Mouse (Mus musculus) right cerebral cortex, postnatal 14 days (tissue): ENCODE measurements at regions not wholly inside any gene's neighbourhood (a gene's known extent, or its start where the extent isn't known, plus 50 kb on each side); places are given as distances from the start of the nearest gene placed in this dataset.

Experiments
- DNase-seq: peaks from one replicate; pipeline ENCODE4 v3.0.0; 2022

DNA sequence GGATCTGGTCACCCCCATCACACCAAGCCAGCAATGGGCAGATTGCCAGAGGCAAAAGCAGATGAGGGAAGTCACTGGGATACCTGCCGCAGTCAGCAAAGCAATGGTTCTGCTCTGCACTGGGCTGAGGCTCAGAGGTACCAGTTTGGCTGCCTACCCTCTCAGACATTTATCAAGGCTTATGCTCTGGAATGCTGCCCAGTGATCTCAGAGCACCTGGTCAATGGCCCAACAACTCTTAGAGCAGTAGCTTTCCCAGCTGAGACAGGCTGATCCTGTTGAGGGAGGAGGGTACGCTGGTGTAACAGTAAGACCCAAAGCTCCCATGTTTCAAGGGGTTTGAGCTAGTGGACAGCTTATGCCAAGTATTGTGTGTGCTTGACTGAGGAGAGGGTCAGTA is 117.4 kb upstream of the Pitx1 start:
- no peak for DNase-seq

GRCm38 (mm10) chr13:55950773-55951172 is 114.8 kb upstream of the Pitx1 start:
- DNase-seq = no peak

- DNase-seq = no peak
These were observed 112.6 kb upstream of the Pitx1 start for GRCm38 (mm10) chr13:55948591-55948990.

GRCm38 (mm10) chr13:55948144-55948543 is 112.2 kb upstream of the Pitx1 start:
- DNase-seq = no peak

GRCm38 (mm10) chr13:55937417-55937816 is 101.4 kb upstream of the Pitx1 start:
- no peak for DNase-seq

GRCm38 (mm10) chr13:55937000-55937399 is 101.0 kb upstream of the Pitx1 start:
- DNase-seq = no peak

DNA sequence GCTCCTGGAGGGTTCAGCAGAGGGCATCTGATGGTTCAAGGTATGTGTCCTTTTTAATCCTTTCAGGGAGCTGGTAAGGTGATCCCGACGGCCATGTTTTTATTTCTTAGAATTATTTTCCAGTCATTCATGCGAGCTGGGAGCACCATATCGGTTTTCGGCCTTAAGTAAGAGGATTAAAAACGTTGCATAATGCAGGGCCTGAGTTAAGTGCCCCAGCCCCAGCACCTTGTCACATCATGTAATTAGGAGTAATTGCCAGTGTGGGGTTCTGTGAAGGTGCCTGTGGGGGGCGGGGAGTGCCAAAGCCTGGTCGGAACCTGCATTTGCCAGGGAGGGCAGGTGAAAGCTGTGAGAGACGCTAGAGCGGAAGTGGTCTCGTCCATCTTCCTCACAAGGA is 94.6 kb upstream of the Pitx1 start:
- no peak for DNase-seq

- no peak for DNase-seq
These were observed 93.8 kb upstream of the Pitx1 start for GRCm38 (mm10) chr13:55929814-55930213.

- no peak for DNase-seq
These were observed 87.6 kb upstream of the Pitx1 start for GRCm38 (mm10) chr13:55923505-55924136.

- DNase-seq = no peak
These were observed 81.3 kb upstream of the Pitx1 start for GRCm38 (mm10) chr13:55917316-55917715.

DNA sequence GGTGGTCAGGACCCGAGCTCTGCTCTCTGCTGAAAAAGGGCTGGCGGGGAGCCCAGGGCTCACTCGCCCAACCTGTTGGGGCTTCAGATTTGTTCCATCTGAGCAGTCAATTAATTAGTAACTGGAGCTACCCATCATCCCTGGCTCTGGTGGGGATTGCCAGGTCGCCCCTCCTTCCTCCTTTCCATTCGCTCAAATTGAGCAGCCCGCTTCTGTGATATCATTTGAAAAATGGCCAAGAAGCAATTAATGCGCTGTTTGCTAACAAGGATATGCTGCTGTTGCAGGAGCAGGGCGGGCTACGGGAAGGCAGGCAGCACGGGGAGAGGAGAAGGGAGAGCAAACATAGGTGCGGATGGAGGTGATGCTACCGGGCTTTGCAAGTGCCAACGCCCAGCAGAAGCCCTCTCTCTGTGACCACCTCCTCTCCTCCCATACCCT is 76.3 kb upstream of the Pitx1 start:
- no peak for DNase-seq

GRCm38 (mm10) chr13:55909941-55910340 is 73.9 kb upstream of the Pitx1 start:
- DNase-seq = no peak

GRCm38 (mm10) chr13:55904884-55905283 is 68.9 kb upstream of the Pitx1 start:
- no peak for DNase-seq

DNA sequence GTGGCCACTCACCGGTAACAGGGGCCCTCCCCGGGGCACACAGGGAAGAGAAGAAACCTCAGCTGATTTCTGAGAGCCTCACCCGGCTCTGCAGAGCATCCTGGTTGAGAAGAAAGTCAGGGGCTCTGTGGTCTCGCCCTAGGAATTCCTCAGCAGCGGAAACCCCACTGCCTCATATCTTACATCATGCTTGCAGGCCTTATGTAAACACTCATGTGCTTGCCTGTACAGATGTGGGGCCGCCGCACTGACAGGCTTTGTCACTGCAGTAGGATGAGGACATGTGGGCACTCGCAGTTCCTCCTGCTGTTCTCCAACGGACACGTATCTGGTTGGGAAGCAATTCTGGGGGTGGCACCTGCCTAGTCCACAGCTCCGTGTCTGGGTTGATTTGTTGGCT is 66.3 kb upstream of the Pitx1 start:
- no peak for DNase-seq

- no peak for DNase-seq
These were observed 64.2 kb upstream of the Pitx1 start for GRCm38 (mm10) chr13:55900190-55900526.

DNA sequence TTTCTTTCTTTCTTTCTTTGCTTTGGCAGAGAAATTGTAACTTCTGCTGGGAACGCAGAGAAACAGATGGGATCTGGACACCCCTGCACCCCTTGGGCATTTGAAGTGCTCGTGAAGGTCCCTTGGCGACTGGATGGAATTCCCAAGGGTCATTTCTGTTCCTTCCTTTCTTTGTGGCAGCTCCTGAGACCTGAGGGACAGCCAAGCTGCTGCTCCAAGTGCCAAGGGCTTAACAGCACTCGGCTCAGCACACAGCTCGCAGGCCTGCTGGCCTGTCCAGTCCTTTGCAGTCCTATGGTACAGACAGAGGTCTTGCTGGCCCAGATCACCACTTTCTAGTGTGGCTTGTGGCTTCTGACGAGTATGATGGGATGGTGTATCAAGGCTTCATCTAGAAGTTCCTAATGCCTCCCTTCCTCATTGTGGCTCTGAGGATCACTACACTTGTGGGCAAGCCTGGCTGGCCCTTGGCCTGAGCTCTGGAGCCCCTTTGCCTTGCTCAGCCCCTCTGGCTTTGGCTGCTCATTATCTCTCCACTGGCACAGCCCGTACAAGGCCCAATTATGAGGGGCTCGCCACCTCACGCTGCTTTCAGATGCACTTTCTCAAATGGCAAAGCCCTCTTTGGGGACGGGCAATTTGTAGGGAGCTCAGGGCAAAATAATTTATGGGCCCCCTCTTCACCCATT is 63.7 kb upstream of the Pitx1 start:
- DNase-seq = no peak

DNA sequence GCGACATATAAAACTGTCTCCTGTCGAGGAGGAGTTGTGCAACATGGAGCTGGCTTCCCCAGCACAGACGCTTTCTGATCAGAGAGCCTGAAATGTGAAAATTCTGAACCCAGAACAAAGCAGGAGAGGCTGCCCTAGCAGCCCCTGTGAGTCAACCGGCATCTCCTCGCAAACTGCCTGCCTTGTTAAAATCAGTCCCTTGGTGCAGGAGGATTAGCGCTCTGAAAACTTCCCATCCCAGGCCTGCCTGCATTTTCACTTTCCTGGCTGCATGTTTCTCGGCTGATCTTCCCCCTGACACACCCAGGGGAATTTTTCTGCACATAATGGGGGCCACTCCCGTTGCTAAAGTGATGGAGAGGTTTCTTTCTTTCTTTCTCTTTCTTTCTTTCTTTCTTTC is 63.0 kb upstream of the Pitx1 start:
- DNase-seq = no peak

GRCm38 (mm10) chr13:55898257-55898950 is 62.4 kb upstream of the Pitx1 start:
- DNase-seq = no peak

- DNase-seq = no peak
These were observed 59.5 kb upstream of the Pitx1 start for GRCm38 (mm10) chr13:55895505-55895904.

DNA sequence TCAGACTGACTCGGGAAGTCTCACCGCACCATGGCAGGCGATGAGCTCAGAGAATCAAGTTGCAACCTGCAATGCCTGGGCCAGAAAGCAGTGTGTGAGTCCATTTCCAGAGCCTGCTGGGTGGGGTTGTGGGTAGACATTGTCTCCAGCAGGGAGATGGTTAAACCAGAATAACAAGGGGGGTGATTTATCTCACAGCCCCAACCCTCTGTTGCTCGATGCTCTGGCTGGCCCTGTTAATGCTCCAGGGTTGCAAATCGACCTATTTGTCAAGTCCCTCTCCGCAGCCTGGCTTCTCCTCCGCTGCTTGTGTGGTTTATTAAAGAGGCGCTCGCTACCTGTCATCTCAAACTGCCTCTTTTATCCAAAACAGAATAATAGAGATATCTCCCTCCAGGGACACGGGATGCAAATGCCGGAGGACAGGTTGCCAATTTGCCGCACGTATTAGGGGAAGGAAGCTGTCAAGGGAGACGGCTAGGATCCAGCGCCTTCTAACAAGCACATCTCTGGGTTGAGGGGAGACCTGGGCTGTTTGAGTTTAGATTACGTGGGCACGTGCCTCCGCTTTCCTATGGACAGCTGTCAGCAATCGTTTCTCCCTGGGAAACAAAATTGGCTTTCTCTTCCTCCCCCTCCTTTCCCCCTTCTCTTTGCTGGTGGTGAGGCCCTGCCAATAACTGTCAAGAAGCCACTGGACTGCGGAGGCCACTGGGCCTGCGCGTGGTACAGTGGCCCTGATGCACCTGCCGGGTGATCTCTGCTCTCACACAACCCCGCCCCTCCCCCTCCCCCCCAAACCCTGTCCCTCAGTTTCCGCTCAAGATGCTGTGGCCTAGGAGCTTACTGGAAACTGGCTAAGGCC is 57.4 kb upstream of the Pitx1 start:
- no peak for DNase-seq

- DNase-seq = no peak
These were observed 56.3 kb upstream of the Pitx1 start for GRCm38 (mm10) chr13:55892250-55892649.

DNA sequence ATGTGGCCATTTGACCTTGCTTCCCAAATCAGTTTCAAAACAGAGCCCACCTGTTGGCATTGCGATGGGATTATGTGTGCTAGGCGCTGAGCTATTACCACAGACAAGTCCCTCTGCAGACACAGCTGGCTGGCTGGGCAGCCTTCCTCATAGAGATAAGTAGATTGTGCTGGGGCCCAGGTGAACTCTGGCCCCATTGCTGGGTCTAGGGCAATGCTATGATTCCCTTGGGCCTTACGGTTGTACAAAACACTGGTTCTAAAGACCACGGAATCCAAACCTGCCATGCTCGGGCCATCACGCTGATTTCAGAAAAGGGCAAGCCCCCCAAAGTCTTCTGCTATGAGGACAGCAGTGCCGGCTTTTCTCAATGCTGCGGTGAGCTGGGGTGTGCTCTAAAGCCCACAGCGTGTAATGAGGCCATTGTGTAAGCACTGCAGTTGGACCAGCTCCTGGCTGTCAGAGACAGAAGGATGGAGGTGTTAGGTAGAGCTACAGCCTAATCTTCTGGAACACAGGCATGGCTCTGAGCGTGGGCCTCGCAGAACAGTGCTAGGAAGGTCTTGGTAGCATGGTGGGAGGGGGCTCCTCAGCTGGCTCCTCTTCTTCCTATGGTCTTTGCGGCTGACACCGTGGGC is 51.2 kb upstream of the Pitx1 start:
- no peak for DNase-seq
